In the genomic region with DNA sequence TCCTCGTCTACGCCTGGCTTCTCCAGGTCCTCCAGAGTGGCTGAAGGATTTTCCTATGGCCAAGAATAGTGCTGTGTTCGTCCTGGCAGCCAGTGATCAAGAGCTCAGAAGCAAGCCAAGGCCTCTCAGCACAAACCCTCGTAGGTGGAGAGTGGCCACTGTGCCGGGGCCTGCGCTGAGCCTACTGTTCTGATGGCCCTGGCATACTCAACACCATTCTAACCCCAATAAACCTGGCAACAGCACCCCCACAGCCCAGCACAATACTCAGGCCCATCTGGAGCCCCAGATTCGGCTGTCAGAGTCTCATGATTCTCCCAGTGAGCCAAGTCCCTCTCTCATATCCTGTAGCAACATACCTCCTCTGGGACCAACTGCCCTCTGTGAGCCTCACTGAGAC, we compare ENCODE assay signal across 20 mouse cellular contexts. TPM values are rescaled to one million over a fixed set of nuclear protein-coding genes. Genes with fewer than 3 reads are reported as not detected.
DNase-seq lines count a peak whose midpoint lies in the region; ATAC-seq and TF ChIP-seq lines count a peak whose summit lies in the region.
"Had no signal": no experiment of that assay in that cellular context is flagged by ENCODE, and none has a peak within 500 bp of the region (broad histone marks: within the 10 kb centered on the region; RNA-seq: fewer than 3 reads in every experiment).

No protein-coding gene starts in this region.

- 0 out of 2 replicates have a peak overlapping the region, but pooled peaks have one; percentile 32 for H3K9ac ChIP-seq in embryonic facial prominence, embryonic 13.5 days
- H3K9ac ChIP-seq in liver, postnatal 0 days (replicated peaks): no peak overlapping the region
- H3K9ac ChIP-seq: forebrain, embryonic 13.5 days; forebrain, postnatal 0 days; heart, embryonic 12.5 days; hindbrain, embryonic 14.5 days; intestine, embryonic 15.5 days had no signal

- no peak overlapping the region for H3K4me2 ChIP-seq in embryonic facial prominence, embryonic 13.5 days
- H3K4me2 ChIP-seq in liver, postnatal 0 days (ENCODE audit: low read depth, low read length): no peak overlapping the region
- H3K4me2 ChIP-seq: forebrain, embryonic 13.5 days; heart, embryonic 12.5 days; hindbrain, embryonic 14.5 days; intestine, embryonic 15.5 days had no signal

- peaks cover 29% of the 10 kb centered on the region for H3K4me1 ChIP-seq in embryonic facial prominence, embryonic 13.5 days
- H3K4me1 ChIP-seq in embryonic facial prominence, embryonic 10.5 days: peaks cover 18% of the 10 kb centered on the region
- peaks cover 9% of the 10 kb centered on the region for H3K4me1 ChIP-seq in liver, postnatal 0 days (ENCODE audit: insufficient read depth)
- H3K4me1 ChIP-seq: intestine, embryonic 15.5 days had no signal

- peak; percentile 34; the same call in 1 of the 2 replicates for ATAC-seq in cerebellum, adult (ENCODE audit: insufficient number of reproducible peaks, low FRiP score, low TSS enrichment)
- ATAC-seq in embryonic facial prominence, embryonic 13.5 days (ENCODE audit: insufficient number of reproducible peaks, insufficient read depth, low FRiP score, low TSS enrichment, low read depth): no peak
- no peak for ATAC-seq in liver, postnatal 0 days
- ATAC-seq: forebrain, embryonic 13.5 days; forebrain, postnatal 0 days; intestine, embryonic 15.5 days had no signal

- no peaks in the 10 kb centered on the region for H3K27me3 ChIP-seq in embryonic facial prominence, embryonic 13.5 days
- H3K27me3 ChIP-seq in embryonic facial prominence, embryonic 10.5 days (replicated peaks; ENCODE audit: low read depth, poor library complexity, severe bottlenecking): no peaks in the 10 kb centered on the region
- no peaks in the 10 kb centered on the region for H3K27me3 ChIP-seq in liver, postnatal 0 days (ENCODE audit: insufficient read depth, low read length)
- H3K27me3 ChIP-seq: forebrain, embryonic 13.5 days; heart, embryonic 12.5 days; intestine, embryonic 15.5 days had no signal

- no peaks in the 10 kb centered on the region for H3K9me3 ChIP-seq in embryonic facial prominence, embryonic 13.5 days
- H3K9me3 ChIP-seq in embryonic facial prominence, embryonic 10.5 days: no peaks in the 10 kb centered on the region
- H3K9me3 ChIP-seq in liver, postnatal 0 days (ENCODE audit: low read length): no peaks in the 10 kb centered on the region
- H3K9me3 ChIP-seq: forebrain, embryonic 13.5 days; heart, embryonic 12.5 days; hindbrain, embryonic 10.5 days; intestine, embryonic 15.5 days had no signal

- peaks cover 86% of the 10 kb centered on the region for H3K36me3 ChIP-seq in embryonic facial prominence, embryonic 13.5 days
- peaks cover 93% of the 10 kb centered on the region for H3K36me3 ChIP-seq in embryonic facial prominence, embryonic 10.5 days (replicated peaks)
- H3K36me3 ChIP-seq in liver, postnatal 0 days (replicated peaks; ENCODE audit: insufficient read depth, low read length): peaks cover 86% of the 10 kb centered on the region

- no peak for DNase-seq in cerebellum, postnatal 10 days
- DNase-seq in embryonic facial prominence, embryonic 10.5 days (ENCODE audit: low spot score): no peak
- DNase-seq in layer of hippocampus, adult 2 months (ENCODE audit: low spot score in 2 of 2): no peak
- DNase-seq in layer of hippocampus, adult 8-10 months (ENCODE audit: low spot score in 2 of 2): no peak
- peak; percentile 77 for DNase-seq in cerebellum, adult 9-10 months
- DNase-seq in liver, postnatal 0 days: no peak
- DNase-seq: adrenal gland, postnatal 10 days; forebrain, postnatal 0 days; gastrocnemius, postnatal 14 days; heart, adult 2 months; kidney, adult 18-20 months had no signal

- no peak overlapping the region for H3K27ac ChIP-seq in embryonic facial prominence, embryonic 13.5 days
- H3K27ac ChIP-seq in embryonic facial prominence, embryonic 10.5 days (replicated peaks): no peak overlapping the region
- peak overlapping the region; percentile 77 for H3K27ac ChIP-seq in layer of hippocampus, adult 2 months
- H3K27ac ChIP-seq in liver, postnatal 0 days (ENCODE audit: low read depth): no peak overlapping the region
- H3K27ac ChIP-seq: forebrain, embryonic 13.5 days; heart, adult 2 months; hindbrain, embryonic 10.5 days; hindbrain, embryonic 14.5 days; intestine, embryonic 15.5 days had no signal

- no peak for TF ChIP-seq CTCF in layer of hippocampus, adult 2 months (conservative IDR thresholded peaks at IDR 0.05)
- TF ChIP-seq CTCF in liver, postnatal 0 days (IDR thresholded peaks at IDR 0.05; ENCODE audit: low read depth): no peak

- no peak overlapping the region for H3K4me3 ChIP-seq in embryonic facial prominence, embryonic 13.5 days
- H3K4me3 ChIP-seq in embryonic facial prominence, embryonic 10.5 days: no peak overlapping the region
- H3K4me3 ChIP-seq in layer of hippocampus, adult 2 months: no peak overlapping the region
- no peak overlapping the region for H3K4me3 ChIP-seq in liver, postnatal 0 days (ENCODE audit: low read depth, low read length)
- H3K4me3 ChIP-seq: forebrain, embryonic 13.5 days; heart, adult 2 months; heart, embryonic 12.5 days; hindbrain, embryonic 10.5 days; intestine, embryonic 15.5 days had no signal

- 93% methylated on average over 7 of the region's 7 CpGs for WGBS in embryonic facial prominence, embryonic 13.5 days
- 89% methylated on average over 7 of the region's 7 CpGs for WGBS in embryonic facial prominence, embryonic 10.5 days
- 89% methylated on average over 7 of the region's 7 CpGs for WGBS in liver, postnatal 0 days (ENCODE audit: insufficient replicate concordance)

- no peak for TF ChIP-seq EP300 in liver, postnatal 0 days (IDR thresholded peaks at IDR 0.05; ENCODE audit: low read depth)

RNA-seq across cellular contexts. Expression of a gene that starts 11.0 kb away (rescaled TPM):
- polyA plus RNA-seq in embryonic facial prominence, embryonic 13.5 days (2015; fragmentation: Nextera tagmentation; extraction: Ambion mirVana): 2.2 and 4.2 TPM in 2 replicates
- 5.6 and 5.7 TPM in 2 replicates for polyA plus RNA-seq in embryonic facial prominence, embryonic 10.5 days (2016; fragmentation: Nextera tagmentation; extraction: Ambion mirVana)
- total RNA-seq in layer of hippocampus, adult 2 months (2021): 10 to 100 TPM; 12.1 to 14.4 TPM
- 10 to 100 TPM in 2 of 4 experiments, 1 to 10 TPM in 1, not detected in 1; 4.8 to 16.4 (median 11.3) TPM for total RNA-seq in layer of hippocampus, adult 8-10 months (2022)
- polyA plus RNA-seq in liver, postnatal 0 days (2015; fragmentation: Nextera tagmentation; extraction: Ambion mirVana): 0.16 TPM in 1 of 2 replicates, not detected in the other
- total RNA-seq: heart, adult 2 months had no signal
- polyA plus RNA-seq: embryonic facial prominence, embryonic 14.5 days had no signal

RNA-seq across cellular contexts. Expression of a gene that starts 12.4 kb away (rescaled TPM):
- polyA plus RNA-seq in embryonic facial prominence, embryonic 13.5 days (2015; fragmentation: Nextera tagmentation; extraction: Ambion mirVana): 20.3 and 22.1 TPM in 2 replicates
- polyA plus RNA-seq in embryonic facial prominence, embryonic 10.5 days (2016; fragmentation: Nextera tagmentation; extraction: Ambion mirVana): 21.9 and 22.1 TPM in 2 replicates
- total RNA-seq in layer of hippocampus, adult 2 months (2021): 10 to 100 TPM; 67.7 to 68.7 TPM
- total RNA-seq in layer of hippocampus, adult 8-10 months (2022): 10 to 100 TPM; 57.9 to 73.1 (median 65.4) TPM
- 6.7 and 7.1 TPM in 2 replicates for polyA plus RNA-seq in liver, postnatal 0 days (2015; fragmentation: Nextera tagmentation; extraction: Ambion mirVana)

RNA-seq across cellular contexts. Expression of a gene that starts 25.1 kb away (rescaled TPM):
- 9.3 and 9.4 TPM in 2 replicates for polyA plus RNA-seq in embryonic facial prominence, embryonic 13.5 days (2015; fragmentation: Nextera tagmentation; extraction: Ambion mirVana)
- 2.3 and 4.1 TPM in 2 replicates for polyA plus RNA-seq in embryonic facial prominence, embryonic 10.5 days (2016; fragmentation: Nextera tagmentation; extraction: Ambion mirVana)
- total RNA-seq in layer of hippocampus, adult 2 months (2021): 100 to 1,000 TPM; 110 to 113 TPM
- 100 to 1,000 TPM in 3 of 4 experiments, 10 to 100 TPM in 1; 99.3 to 118 (median 106) TPM for total RNA-seq in layer of hippocampus, adult 8-10 months (2022)
- 0.12 TPM in 1 of 2 replicates, not detected in the other for polyA plus RNA-seq in liver, postnatal 0 days (2015; fragmentation: Nextera tagmentation; extraction: Ambion mirVana)

RNA-seq across cellular contexts. Expression of a gene that starts 32.7 kb away (rescaled TPM):
- 0.59 and 0.81 TPM in 2 replicates for polyA plus RNA-seq in embryonic facial prominence, embryonic 13.5 days (2015; fragmentation: Nextera tagmentation; extraction: Ambion mirVana)
- 0.19 and 0.37 TPM in 2 replicates for polyA plus RNA-seq in embryonic facial prominence, embryonic 10.5 days (2016; fragmentation: Nextera tagmentation; extraction: Ambion mirVana)
- total RNA-seq in layer of hippocampus, adult 2 months (2021): under 1 TPM; 0.29 to 0.56 TPM
- 1 to 10 TPM in 1 of 4 experiments, under 1 TPM in 3; 0.31 to 1.4 (median 0.73) TPM for total RNA-seq in layer of hippocampus, adult 8-10 months (2022)
- 3.0 and 4.0 TPM in 2 replicates for polyA plus RNA-seq in liver, postnatal 0 days (2015; fragmentation: Nextera tagmentation; extraction: Ambion mirVana)
- total RNA-seq: MEL had no signal

RNA-seq across cellular contexts. Expression of a gene that starts 38.3 kb away (rescaled TPM):
- 315 and 327 TPM in 2 replicates for polyA plus RNA-seq in embryonic facial prominence, embryonic 13.5 days (2015; fragmentation: Nextera tagmentation; extraction: Ambion mirVana)
- polyA plus RNA-seq in embryonic facial prominence, embryonic 10.5 days (2016; fragmentation: Nextera tagmentation; extraction: Ambion mirVana): 293 and 297 TPM in 2 replicates
- total RNA-seq in layer of hippocampus, adult 2 months (2021): 100 to 1,000 TPM; 139 to 157 TPM
- total RNA-seq in layer of hippocampus, adult 8-10 months (2022): 100 to 1,000 TPM; 127 to 152 (median 135) TPM
- polyA plus RNA-seq in liver, postnatal 0 days (2015; fragmentation: Nextera tagmentation; extraction: Ambion mirVana): 162 and 171 TPM in 2 replicates
